12 mouse cellular contexts compared by ENCODE assay signal in the genomic region with DNA sequence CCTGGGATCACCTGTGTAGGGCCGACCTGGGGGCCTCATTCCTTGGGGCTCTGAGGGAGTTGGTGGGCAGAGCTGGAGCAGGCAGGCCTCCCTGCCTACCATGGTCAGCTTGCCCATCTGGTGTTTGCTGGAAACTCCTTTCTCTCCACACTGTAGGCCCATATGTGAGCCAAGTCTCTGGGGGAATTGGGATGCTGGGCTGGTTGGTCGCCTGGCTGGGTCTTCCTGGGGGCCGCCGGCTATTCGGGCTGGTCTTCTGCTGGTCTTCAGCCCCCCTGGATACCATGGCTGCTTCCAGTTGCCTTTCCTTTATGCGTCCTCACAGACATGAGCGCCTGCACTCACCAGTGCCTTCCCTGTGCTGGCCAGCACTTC.
DNase-seq lines count a peak whose midpoint lies in the region; ATAC-seq and TF ChIP-seq lines count a peak whose summit lies in the region.
"Had no signal": no experiment of that assay in that cellular context is flagged by ENCODE, and none has a peak within 500 bp of the region (broad histone marks: within the 10 kb centered on the region; RNA-seq: fewer than 3 reads in every experiment).

No protein-coding gene starts in this region.

- WGBS in hindbrain, embryonic 12.5 days = 21% methylated on average over 7 of the region's 7 CpGs
- 35% methylated on average over 7 of the region's 7 CpGs for WGBS in midbrain, embryonic 14.5 days
- 85% methylated on average over 7 of the region's 7 CpGs for WGBS in liver, postnatal 0 days (ENCODE audit: insufficient replicate concordance)

- peak overlapping the region; percentile 56 for H3K9ac ChIP-seq in ES-E14 (ENCODE audit: insufficient read depth, low read depth, low read length, poor library complexity, severe bottlenecking)
- H3K9ac ChIP-seq in hindbrain, embryonic 12.5 days = peak overlapping the region; percentile 39; the same call in 1 of the 2 replicates
- H3K9ac ChIP-seq in midbrain, embryonic 14.5 days (replicated peaks; ENCODE audit: low read length) = peak overlapping the region; percentile 31; the same call in 1 of the 2 replicates
- no peak overlapping the region for H3K9ac ChIP-seq in liver, postnatal 0 days (replicated peaks)

- ATAC-seq in hindbrain, embryonic 12.5 days (ENCODE audit: low FRiP score) = peak; percentile 47; the same call in 1 of the 2 replicates
- ATAC-seq in midbrain, embryonic 14.5 days (ENCODE audit: low FRiP score, low TSS enrichment) = no peak
- ATAC-seq in liver, postnatal 0 days = no peak
- ATAC-seq: liver, embryonic 12.5 days had no signal

- peaks cover 94% of the 10 kb centered on the region for H3K4me1 ChIP-seq in E14TG2a.4 (replicated peaks; ENCODE audit: low read depth, low read length)
- peaks cover 27 to 57% of the 10 kb centered on the region in 2 experiments for H3K4me1 ChIP-seq in ES-E14 (ENCODE audit: control insufficient read depth in 2 of 2, insufficient read depth in 2 of 2, low read length in 2 of 2, poor library complexity in 1 of 2)
- H3K4me1 ChIP-seq in hindbrain, embryonic 12.5 days = peaks cover 98% of the 10 kb centered on the region
- peaks cover 79% of the 10 kb centered on the region for H3K4me1 ChIP-seq in midbrain, embryonic 14.5 days (ENCODE audit: control insufficient read depth, insufficient read depth, low read length)
- peaks cover 13% of the 10 kb centered on the region for H3K4me1 ChIP-seq in liver, postnatal 0 days (ENCODE audit: insufficient read depth)

- peak overlapping the region; percentile 58 for H3K4me3 ChIP-seq in E14TG2a.4 (replicated peaks; ENCODE audit: low read length)
- peak overlapping the region; percentile 22 to 31; a peak in 3 of 4 replicates for H3K4me3 ChIP-seq in ES-E14 (ENCODE audit: insufficient read depth in 1 of 2, low read depth in 1 of 2, low read length in 2 of 2, poor library complexity in 1 of 2, severe bottlenecking in 1 of 2)
- no peak overlapping the region for H3K4me3 ChIP-seq in hindbrain, embryonic 12.5 days
- no peak overlapping the region for H3K4me3 ChIP-seq in midbrain, embryonic 14.5 days (replicated peaks; ENCODE audit: low read depth, low read length)
- H3K4me3 ChIP-seq in liver, postnatal 0 days (ENCODE audit: low read depth, low read length) = no peak overlapping the region
- H3K4me3 ChIP-seq: gastrocnemius, adult 2 months; liver, embryonic 12.5 days had no signal

- H3K27me3 ChIP-seq in E14TG2a.4 (ENCODE audit: insufficient read depth, low read length) = peaks cover 13% of the 10 kb centered on the region
- H3K27me3 ChIP-seq in hindbrain, embryonic 12.5 days = no peaks in the 10 kb centered on the region
- H3K27me3 ChIP-seq in midbrain, embryonic 14.5 days (ENCODE audit: control insufficient read depth, insufficient read depth, low read length) = no peaks in the 10 kb centered on the region
- H3K27me3 ChIP-seq in liver, postnatal 0 days (ENCODE audit: insufficient read depth, low read length) = no peaks in the 10 kb centered on the region
- H3K27me3 ChIP-seq: liver, embryonic 12.5 days had no signal

- H3K4me2 ChIP-seq in hindbrain, embryonic 12.5 days (replicated peaks) = peak overlapping the region; percentile 14
- H3K4me2 ChIP-seq in midbrain, embryonic 14.5 days (ENCODE audit: low read length) = peak overlapping the region; percentile 35
- H3K4me2 ChIP-seq in liver, postnatal 0 days (ENCODE audit: low read depth, low read length) = no peak overlapping the region
- H3K4me2 ChIP-seq: liver, embryonic 12.5 days had no signal

- H3K27ac ChIP-seq in ES-E14 (ENCODE audit: insufficient read depth, low read depth, low read length, poor library complexity, severe bottlenecking) = no peak overlapping the region
- peak overlapping the region; percentile 92 for H3K27ac ChIP-seq in hindbrain, embryonic 12.5 days
- H3K27ac ChIP-seq in midbrain, embryonic 14.5 days (replicated peaks; ENCODE audit: low read depth, low read length) = peak overlapping the region; percentile 89
- H3K27ac ChIP-seq in liver, postnatal 0 days (ENCODE audit: low read depth) = no peak overlapping the region
- H3K27ac ChIP-seq: gastrocnemius, adult 2 months had no signal

- no peak for TF ChIP-seq CTCF in E14TG2a.4 (conservative IDR thresholded peaks at IDR 0.05; ENCODE audit: low read length)
- TF ChIP-seq CTCF in liver, postnatal 0 days (IDR thresholded peaks at IDR 0.05; ENCODE audit: low read depth) = no peak

- no peak for TF ChIP-seq EP300 in liver, postnatal 0 days (IDR thresholded peaks at IDR 0.05; ENCODE audit: low read depth)

- H3K9me3 ChIP-seq in E14TG2a.4 (ENCODE audit: low read length) (no peaks in the 10 kb centered on the region), ES-E14 (ENCODE audit: control insufficient read depth, insufficient read depth, low read depth, low read length) (no peaks in the 10 kb centered on the region)
- no peaks in the 10 kb centered on the region for H3K9me3 ChIP-seq in hindbrain, embryonic 12.5 days (replicated peaks)
- H3K9me3 ChIP-seq in midbrain, embryonic 14.5 days (ENCODE audit: control insufficient read depth, low read length) = no peaks in the 10 kb centered on the region
- H3K9me3 ChIP-seq in liver, postnatal 0 days (ENCODE audit: low read length) = no peaks in the 10 kb centered on the region
- H3K9me3 ChIP-seq: G1E; liver, embryonic 12.5 days had no signal

- intact Hi-C loops in left cerebral cortex, postnatal 4 days (cut with DNase I) = no loop called here

- H3K36me3 ChIP-seq in E14TG2a.4 (ENCODE audit: insufficient read depth, low read length) (no peaks in the 10 kb centered on the region), ES-E14 (ENCODE audit: control insufficient read depth, insufficient read depth, low read length, poor library complexity, severe bottlenecking) (no peaks in the 10 kb centered on the region)
- H3K36me3 ChIP-seq in hindbrain, embryonic 12.5 days = no peaks in the 10 kb centered on the region
- no peaks in the 10 kb centered on the region for H3K36me3 ChIP-seq in midbrain, embryonic 14.5 days (ENCODE audit: control insufficient read depth, insufficient read depth, low read length)
- no peaks in the 10 kb centered on the region for H3K36me3 ChIP-seq in liver, postnatal 0 days (replicated peaks; ENCODE audit: insufficient read depth, low read length)

- in situ Hi-C loops in ES-E14 (cut with MboI; ENCODE audit: low sequenced_read_pairs in 2 of 2, unreplicated experiment in 2 of 2) = loop anchor here in 1 of 2 experiments (10.0 kb wide), 1 partner anchor 117 kb away; no protein-coding TSS in a partner anchor

- no peak for DNase-seq in ES-E14 (ENCODE audit: low read depth, low spot score)
- no peak for DNase-seq in midbrain, embryonic 14.5 days
- no peak for DNase-seq in ovary, adult 18-20 months (ENCODE audit: low spot score)
- no peak for DNase-seq in left cerebral cortex, postnatal 4 days
- DNase-seq in liver, postnatal 0 days = no peak
- DNase-seq: right cerebral cortex, postnatal 14 days; thymus, adult 18-20 months had no signal

TF ChIP-seq in ES-E14, 5 proteins besides CTCF, POLR2A, EP300 and RAD21:
- TF ChIP-seq HCFC1 (IDR thresholded peaks at IDR 0.05; ENCODE audit: borderline replicate concordance, insufficient read depth, low read length) (no peak), ZC3H11A (IDR thresholded peaks at IDR 0.05; ENCODE audit: borderline replicate concordance, low read depth, low read length) (no peak), ZNF384 (IDR thresholded peaks at IDR 0.05; ENCODE audit: low read depth, low read length) (no peak), CHD2 (IDR thresholded peaks at IDR 0.05; ENCODE audit: low read depth, low read length) (no peak), MAFK (IDR thresholded peaks at IDR 0.05; ENCODE audit: insufficient read depth, low read depth, low read length) (no peak)

Comparison
In these comparisons a context has a peak if more than half of its experiments do, and no peak if none do; other contexts are left out.
1. H3K4me3 ChIP-seq: peak in E14TG2a.4 (single experiment) and ES-E14 (2 of 2); none in hindbrain, embryonic 12.5 days (single experiment), midbrain, embryonic 14.5 days (single experiment) and liver, postnatal 0 days (single experiment).
2. H3K27ac ChIP-seq: peak in hindbrain, embryonic 12.5 days (single experiment) and midbrain, embryonic 14.5 days (single experiment); none in ES-E14 (single experiment) and liver, postnatal 0 days (single experiment).